Comparison of ENCODE assay signal across 14 mouse cellular contexts in genomic region chr9:63677621-63678020, GRCm38 (mm10).
DNase-seq lines count a peak whose midpoint lies in the region; ATAC-seq and TF ChIP-seq lines count a peak whose summit lies in the region.
"Had no signal": no experiment of that assay in that cellular context is flagged by ENCODE, and none has a peak within 500 bp of the region (broad histone marks: within the 10 kb centered on the region; RNA-seq: fewer than 3 reads in every experiment).

No protein-coding gene starts in this region.

- POLR2A ChIA-PET in Patski (lab: Charles Lee): no interaction called here

- no peaks in the 10 kb centered on the region for H3K36me3 ChIP-seq in lung, embryonic 16.5 days (ENCODE audit: control insufficient read depth, insufficient read depth, low read length)
- H3K36me3 ChIP-seq in forebrain, embryonic 10.5 days (replicated peaks): peaks cover 24% of the 10 kb centered on the region
- H3K36me3 ChIP-seq: hindbrain, embryonic 12.5 days; midbrain, embryonic 12.5 days had no signal

- no peak for ATAC-seq in lung, embryonic 16.5 days (ENCODE audit: low read depth)
- ATAC-seq in Patski: peak; percentile 71
- ATAC-seq: forebrain, embryonic 14.5 days had no signal

- CTCF ChIA-PET in Patski (lab: Charles Lee): interaction anchor here (1.5 to 1.9 kb wide), 2 partner anchors 41 to 80 kb away, joined by 4 to 5 read pairs; partner anchors contain the start of gene Smad3

- intact Hi-C loops in gastrocnemius, adult 2 months (cut with DNase I): no loop called here
- intact Hi-C loops in gastrocnemius, postnatal 36 days (cut with DNase I): no loop called here
- intact Hi-C loops in left cerebral cortex, postnatal 25 days (cut with DNase I): loop anchor here (2.0 kb wide), 1 partner anchor 79 kb away; the partner anchor contains the start of gene Smad3

- H3K4me3 ChIP-seq in gastrocnemius, adult 2 months: no peak overlapping the region
- no peak overlapping the region for H3K4me3 ChIP-seq in lung, embryonic 16.5 days (ENCODE audit: low read length)
- no peak overlapping the region for H3K4me3 ChIP-seq in forebrain, embryonic 10.5 days
- H3K4me3 ChIP-seq: hindbrain, embryonic 12.5 days; limb, embryonic 15.5 days; midbrain, embryonic 12.5 days had no signal

- no peaks in the 10 kb centered on the region for H3K27me3 ChIP-seq in lung, embryonic 16.5 days (ENCODE audit: control insufficient read depth, insufficient read depth, low read depth, low read length)
- H3K27me3 ChIP-seq in Patski: no peaks in the 10 kb centered on the region
- H3K27me3 ChIP-seq in forebrain, embryonic 10.5 days (ENCODE audit: poor library complexity, severe bottlenecking): no peaks in the 10 kb centered on the region
- H3K27me3 ChIP-seq: hindbrain, embryonic 12.5 days; limb, embryonic 15.5 days; midbrain, embryonic 12.5 days had no signal

- in situ Hi-C loops in Patski (cut with MboI; ENCODE audit: low pct_unique_long_range_greater_than_20kb): no loop called here

- no peak for DNase-seq in gastrocnemius, adult 2 months
- no peak for DNase-seq in gastrocnemius, postnatal 36 days
- no peak for DNase-seq in lung, adult 18-20 months
- DNase-seq in Patski (ENCODE audit: low read depth, low spot score): no peak
- DNase-seq in left cerebral cortex, postnatal 25 days (ENCODE audit: low spot score in 2 of 2): peak; percentile 45 to 90
- no peak for DNase-seq in forebrain, embryonic 10.5 days (ENCODE audit: extremely low spot score, low spot score)
- DNase-seq in thymus, postnatal 10 days (ENCODE audit: low spot score in 2 of 2): no peak
- DNase-seq: adrenal gland, postnatal 10 days; thymus, postnatal 14 days had no signal

- H3K9me3 ChIP-seq in lung, embryonic 16.5 days (ENCODE audit: control insufficient read depth, low read length): no peaks in the 10 kb centered on the region
- no peaks in the 10 kb centered on the region for H3K9me3 ChIP-seq in forebrain, embryonic 10.5 days
- H3K9me3 ChIP-seq: hindbrain, embryonic 12.5 days; limb, embryonic 15.5 days; midbrain, embryonic 12.5 days had no signal

- no peak overlapping the region for H3K4me2 ChIP-seq in lung, embryonic 16.5 days (ENCODE audit: low read depth, low read length)
- H3K4me2 ChIP-seq: hindbrain, embryonic 12.5 days; limb, embryonic 15.5 days; midbrain, embryonic 12.5 days had no signal

- no peak for TF ChIP-seq CTCF in gastrocnemius, adult 2 months (IDR thresholded peaks at IDR 0.05)
- TF ChIP-seq CTCF in Patski (IDR thresholded peaks at IDR 0.05): no peak

- H3K9ac ChIP-seq in lung, embryonic 16.5 days (ENCODE audit: low read length): no peak overlapping the region
- H3K9ac ChIP-seq: hindbrain, embryonic 12.5 days; limb, embryonic 15.5 days; midbrain, embryonic 12.5 days had no signal

- WGBS in lung, embryonic 16.5 days: 28% methylated on average over 3 of the region's 3 CpGs
- WGBS in forebrain, embryonic 10.5 days: 80% methylated on average over 3 of the region's 3 CpGs

- H3K27ac ChIP-seq in gastrocnemius, adult 2 months: peak overlapping the region; percentile 48
- H3K27ac ChIP-seq in lung, embryonic 16.5 days (ENCODE audit: low read length): peak overlapping the region; percentile 37; the same call in 1 of the 2 replicates
- no peak overlapping the region for H3K27ac ChIP-seq in forebrain, embryonic 10.5 days
- H3K27ac ChIP-seq: hindbrain, embryonic 12.5 days; midbrain, embryonic 12.5 days had no signal

- peaks cover 25% of the 10 kb centered on the region for H3K4me1 ChIP-seq in lung, embryonic 16.5 days (replicated peaks; ENCODE audit: control insufficient read depth, insufficient read depth, low read length)
- peaks cover 31% of the 10 kb centered on the region for H3K4me1 ChIP-seq in forebrain, embryonic 10.5 days
- H3K4me1 ChIP-seq: midbrain, embryonic 12.5 days had no signal

Comparison
In these comparisons a context has a peak if more than half of its experiments do, and no peak if none do; other contexts are left out.
1. DNase-seq: peak in left cerebral cortex, postnatal 25 days (2 of 2); none in gastrocnemius, adult 2 months (single experiment), gastrocnemius, postnatal 36 days (0 of 2), lung, adult 18-20 months (0 of 2), Patski (single experiment), forebrain, embryonic 10.5 days (single experiment) and thymus, postnatal 10 days (0 of 2).